ENCODE assay signal across 20 mouse cellular contexts in the genomic region with DNA sequence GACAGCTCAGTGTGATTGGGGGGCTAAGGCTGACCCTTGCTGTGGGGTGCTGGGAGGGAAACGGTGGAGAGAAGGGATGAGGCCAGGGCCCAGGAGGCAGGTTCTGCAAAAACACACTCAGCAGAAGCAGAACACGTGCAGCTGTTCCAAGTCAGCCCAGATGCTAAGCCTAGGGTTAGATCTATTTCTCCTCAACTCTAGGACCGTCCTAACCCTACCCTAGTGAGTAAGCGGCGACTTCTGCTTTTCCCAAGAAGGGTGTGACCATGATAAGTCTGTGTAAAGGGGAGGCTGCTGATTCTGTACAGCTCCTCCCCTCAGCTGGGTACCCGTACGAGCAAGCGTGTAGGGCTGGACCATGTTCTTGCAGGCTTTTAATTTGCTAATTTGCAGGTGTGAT. TPM values are rescaled to one million over a fixed set of nuclear protein-coding genes. Genes with fewer than 3 reads are reported as not detected.
DNase-seq lines count a peak whose midpoint lies in the region; ATAC-seq and TF ChIP-seq lines count a peak whose summit lies in the region.
"Had no signal": no experiment of that assay in that cellular context is flagged by ENCODE, and none has a peak within 500 bp of the region (broad histone marks: within the 10 kb centered on the region; RNA-seq: fewer than 3 reads in every experiment).

No protein-coding gene starts in this region.

- no peak overlapping the region for H3K4me3 ChIP-seq in liver, embryonic 12.5 days
- no peak overlapping the region for H3K4me3 ChIP-seq in liver, embryonic 11.5 days (ENCODE audit: low read depth, low read length)
- H3K4me3 ChIP-seq in intestine, postnatal 0 days (ENCODE audit: low read depth, low read length): no peak overlapping the region
- H3K4me3 ChIP-seq: embryonic facial prominence, embryonic 15.5 days; heart, embryonic 15.5 days; hindbrain, embryonic 12.5 days; limb, embryonic 15.5 days; lung, embryonic 15.5 days; myocyte; stomach, embryonic 15.5 days had no signal

- no peak for TF ChIP-seq CTCF in intestine, postnatal 0 days (IDR thresholded peaks at IDR 0.05; ENCODE audit: low read depth)

- H3K27me3 ChIP-seq in liver, embryonic 12.5 days (replicated peaks): no peaks in the 10 kb centered on the region
- H3K27me3 ChIP-seq in liver, embryonic 11.5 days (replicated peaks; ENCODE audit: control insufficient read depth, insufficient read depth, low read length): no peaks in the 10 kb centered on the region
- H3K27me3 ChIP-seq in intestine, postnatal 0 days (replicated peaks; ENCODE audit: control insufficient read depth, insufficient read depth, low read length): no peaks in the 10 kb centered on the region
- H3K27me3 ChIP-seq: heart, embryonic 15.5 days; lung, embryonic 15.5 days; stomach, embryonic 15.5 days had no signal

- no peaks in the 10 kb centered on the region for H3K36me3 ChIP-seq in liver, embryonic 12.5 days
- H3K36me3 ChIP-seq in liver, embryonic 11.5 days (ENCODE audit: control insufficient read depth, insufficient read depth, low read length): no peaks in the 10 kb centered on the region
- no peaks in the 10 kb centered on the region for H3K36me3 ChIP-seq in intestine, postnatal 0 days (ENCODE audit: control insufficient read depth, insufficient read depth)
- H3K36me3 ChIP-seq: embryonic facial prominence, embryonic 15.5 days; heart, embryonic 15.5 days; hindbrain, embryonic 12.5 days; limb, embryonic 15.5 days; lung, embryonic 15.5 days; stomach, embryonic 15.5 days had no signal

- peak; percentile 44; the same call in 1 of the 2 replicates for ATAC-seq in liver, embryonic 12.5 days
- no peak for ATAC-seq in liver, embryonic 11.5 days (replicated peaks; ENCODE audit: low FRiP score)
- peak; percentile 63; the same call in 1 of the 2 replicates for ATAC-seq in megakaryocyte-erythroid progenitor cell, adult 5-6 weeks (replicated peaks; ENCODE audit: low FRiP score, low TSS enrichment, poor library complexity, severe bottlenecking)
- ATAC-seq in activated CD4-positive, CD25-positive, alpha-beta regulatory T cell, adult 4 months: no peak
- no peak for ATAC-seq in intestine, postnatal 0 days

- H3K9me3 ChIP-seq in liver, embryonic 12.5 days (replicated peaks): no peaks in the 10 kb centered on the region
- no peaks in the 10 kb centered on the region for H3K9me3 ChIP-seq in liver, embryonic 11.5 days (ENCODE audit: control insufficient read depth, low read length)
- no peaks in the 10 kb centered on the region for H3K9me3 ChIP-seq in intestine, postnatal 0 days (ENCODE audit: control insufficient read depth)
- H3K9me3 ChIP-seq: embryonic facial prominence, embryonic 15.5 days; heart, embryonic 15.5 days; hindbrain, embryonic 12.5 days; limb, embryonic 15.5 days; lung, embryonic 15.5 days; stomach, embryonic 15.5 days had no signal

- H3K4me1 ChIP-seq in liver, embryonic 12.5 days: peaks cover 6% of the 10 kb centered on the region; the same call in 1 of the 2 replicates
- no peaks in the 10 kb centered on the region for H3K4me1 ChIP-seq in liver, embryonic 11.5 days (replicated peaks; ENCODE audit: control insufficient read depth, insufficient read depth, low read length)
- H3K4me1 ChIP-seq in intestine, postnatal 0 days (replicated peaks; ENCODE audit: control insufficient read depth, insufficient read depth, low read length): no peaks in the 10 kb centered on the region

- WGBS in liver, embryonic 12.5 days (ENCODE audit: insufficient replicate concordance): 21% methylated on average over 8 of the region's 8 CpGs
- 47% methylated on average over 8 of the region's 8 CpGs for WGBS in liver, embryonic 11.5 days
- WGBS in intestine, postnatal 0 days: 47% methylated on average over 8 of the region's 8 CpGs

- no peak for DNase-seq in liver, embryonic 11.5 days (ENCODE audit: low spot score)
- peak; percentile 13 for DNase-seq in A20 (ENCODE audit: low read depth, low spot score)
- DNase-seq in c-Kit-positive CD71-positive TER-119-negative erythroid progenitor cells, embryonic 14.5 days (ENCODE audit: low read depth): peak; percentile 9
- DNase-seq: adrenal gland, postnatal 36 days; cerebellum, adult 11-12 months; heart, adult 11 months; kidney, adult 11 months; kidney, postnatal 25 days; right cerebral cortex, adult 18-20 months had no signal

- H3K27ac ChIP-seq in liver, embryonic 12.5 days: no peak overlapping the region
- H3K27ac ChIP-seq in liver, embryonic 11.5 days (ENCODE audit: low read depth, low read length): no peak overlapping the region
- H3K27ac ChIP-seq in intestine, postnatal 0 days (ENCODE audit: low read depth, low read length): no peak overlapping the region
- H3K27ac ChIP-seq: embryonic facial prominence, embryonic 15.5 days; heart, embryonic 15.5 days; limb, embryonic 15.5 days; lung, embryonic 15.5 days; stomach, embryonic 15.5 days had no signal

- H3K4me2 ChIP-seq in liver, embryonic 12.5 days: no peak overlapping the region
- no peak overlapping the region for H3K4me2 ChIP-seq in liver, embryonic 11.5 days
- H3K4me2 ChIP-seq in intestine, postnatal 0 days (replicated peaks; ENCODE audit: low read depth): no peak overlapping the region
- H3K4me2 ChIP-seq: embryonic facial prominence, embryonic 15.5 days; heart, embryonic 15.5 days; hindbrain, embryonic 12.5 days; limb, embryonic 15.5 days; lung, embryonic 15.5 days; stomach, embryonic 15.5 days had no signal

- no peak overlapping the region for H3K9ac ChIP-seq in liver, embryonic 12.5 days
- no peak overlapping the region for H3K9ac ChIP-seq in liver, embryonic 11.5 days (ENCODE audit: low read depth, low read length)
- no peak overlapping the region for H3K9ac ChIP-seq in intestine, postnatal 0 days (ENCODE audit: low read depth, low read length)
- H3K9ac ChIP-seq: embryonic facial prominence, embryonic 15.5 days; heart, embryonic 15.5 days; hindbrain, embryonic 12.5 days; limb, embryonic 15.5 days; lung, embryonic 15.5 days; stomach, embryonic 15.5 days had no signal

RNA-seq across cellular contexts. Expression of a gene that starts 43.9 kb away (rescaled TPM):
- 13.2 TPM in 2 replicates for polyA plus RNA-seq in liver, embryonic 12.5 days (2016; fragmentation: Nextera tagmentation; extraction: Ambion mirVana)
- polyA plus RNA-seq in liver, embryonic 11.5 days (2014; fragmentation: Nextera tagmentation; extraction: Ambion mirVana): 19.2 and 20.1 TPM in 2 replicates
- 17.8 and 21.7 TPM in 2 replicates for total RNA-seq in megakaryocyte-erythroid progenitor cell, adult 5-6 weeks (2014; fragmentation: Nextera tagmentation)
- total RNA-seq in megakaryocyte-erythroid progenitor cell, adult 5-6 weeks (2017): 24.7 TPM in 2 replicates
- 1 to 10 TPM; 1.9 to 2.4 TPM for polyA plus RNA-seq in activated CD4-positive, CD25-positive, alpha-beta regulatory T cell, adult 4 months (2017; shearing (Covaris generic))
- 3.0 and 3.7 TPM in 2 replicates for polyA plus RNA-seq in intestine, postnatal 0 days (2015; fragmentation: Nextera tagmentation; extraction: Ambion mirVana)

RNA-seq across cellular contexts. Expression of a gene that starts 43.9 kb away (rescaled TPM):
- polyA plus RNA-seq in liver, embryonic 12.5 days (2016; fragmentation: Nextera tagmentation; extraction: Ambion mirVana): 11.8 and 11.9 TPM in 2 replicates
- 15.5 and 16.4 TPM in 2 replicates for polyA plus RNA-seq in liver, embryonic 11.5 days (2014; fragmentation: Nextera tagmentation; extraction: Ambion mirVana)
- total RNA-seq in megakaryocyte-erythroid progenitor cell, adult 5-6 weeks (2014; fragmentation: Nextera tagmentation): 10.6 and 12.5 TPM in 2 replicates
- total RNA-seq in megakaryocyte-erythroid progenitor cell, adult 5-6 weeks (2017): 10.0 and 12.7 TPM in 2 replicates
- polyA plus RNA-seq in activated CD4-positive, CD25-positive, alpha-beta regulatory T cell, adult 4 months (2017; shearing (Covaris generic)): 10 to 100 TPM; 11.1 to 11.4 TPM
- polyA plus RNA-seq in intestine, postnatal 0 days (2015; fragmentation: Nextera tagmentation; extraction: Ambion mirVana): 3.0 and 3.9 TPM in 2 replicates

Comparison
In these comparisons a context has a peak if more than half of its experiments do, and no peak if none do; other contexts are left out.
1. ATAC-seq: peak in liver, embryonic 12.5 days (single experiment) and megakaryocyte-erythroid progenitor cell, adult 5-6 weeks (single experiment); none in liver, embryonic 11.5 days (single experiment), activated CD4-positive, CD25-positive, alpha-beta regulatory T cell, adult 4 months (single experiment) and intestine, postnatal 0 days (single experiment).